Mouse (Mus musculus): ENCODE results near the gene Nr1h2.

DNA sequence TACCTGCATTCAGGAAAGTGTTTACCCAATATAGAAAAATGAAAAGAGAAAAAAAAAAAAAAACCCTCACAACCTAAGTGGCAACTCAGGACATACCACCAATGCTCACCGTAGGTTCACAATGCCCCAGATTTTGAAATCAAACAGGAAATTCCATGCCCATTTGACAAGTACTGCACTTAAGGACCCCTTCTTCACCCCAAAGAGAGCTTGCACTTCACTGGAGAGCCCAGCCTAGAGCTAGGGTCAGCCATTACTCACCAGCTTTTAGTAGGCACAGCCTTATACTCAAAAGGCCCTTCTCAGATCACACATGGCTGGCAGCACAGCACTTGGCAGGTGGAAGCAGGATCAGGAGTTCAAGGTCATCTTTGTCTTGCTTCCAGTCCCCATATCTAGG, 29.4 kb upstream of the Nr1h2 start:
- TF ChIP-seq CTCF (IDR thresholded peaks at IDR 0.05; ENCODE audit: extremely low read depth, insufficient read length, insufficient replicate concordance, low read depth, low read length) (no peak), POLR2A (IDR thresholded peaks at IDR 0.05; ENCODE audit: low read depth, low read length) (no peak)

Measured in small intestine, adult 2 months (tissue).